9 mouse cellular contexts compared by ENCODE assay signal in the genomic region with DNA sequence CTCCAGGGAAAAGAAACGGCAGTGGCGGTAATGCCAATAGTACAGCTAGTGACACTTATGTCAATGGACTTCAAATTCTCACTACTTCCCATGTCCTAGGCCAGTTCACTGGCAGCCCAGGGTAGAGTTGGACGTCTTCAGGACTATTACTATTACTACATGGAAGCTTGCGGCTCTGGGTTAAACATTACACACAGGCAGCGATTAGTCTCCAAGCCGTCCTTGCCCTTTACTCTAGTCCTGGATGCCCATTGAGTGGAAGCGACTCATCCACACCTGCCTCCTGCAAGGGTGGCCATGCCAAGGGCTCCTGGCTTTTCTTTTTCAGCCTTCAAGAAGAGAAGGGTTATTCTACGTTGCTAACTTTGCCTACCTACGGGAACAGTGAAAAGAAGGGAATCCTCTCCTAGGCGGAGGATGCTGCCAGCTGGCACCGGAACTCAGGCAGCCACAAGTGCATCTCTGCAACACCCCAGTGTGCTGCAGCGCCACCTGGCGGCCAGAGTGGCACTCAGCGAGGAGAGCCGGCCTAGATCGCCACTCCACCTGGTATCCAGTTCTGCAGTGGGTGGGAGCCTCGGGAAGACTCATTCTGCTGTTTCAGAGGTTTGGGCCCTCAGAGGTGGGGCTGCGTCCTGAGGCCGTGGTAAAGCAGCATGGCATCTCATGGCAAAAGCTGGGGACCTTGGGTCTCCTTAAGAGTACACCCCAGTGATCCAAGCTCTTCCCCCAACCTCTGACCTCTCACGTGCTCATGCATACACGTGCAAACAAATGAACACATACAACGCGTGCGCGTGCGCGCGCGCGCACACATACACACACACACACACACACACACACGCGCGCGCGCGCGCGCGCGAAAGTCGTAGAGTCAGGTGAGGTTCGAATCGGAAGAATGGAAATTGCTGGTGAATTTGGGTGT. TPM values are rescaled to one million over a fixed set of nuclear protein-coding genes. Genes with fewer than 3 reads are reported as not detected.
DNase-seq lines count a peak whose midpoint lies in the region; ATAC-seq and TF ChIP-seq lines count a peak whose summit lies in the region.
"Had no signal": no experiment of that assay in that cellular context is flagged by ENCODE, and none has a peak within 500 bp of the region (broad histone marks: within the 10 kb centered on the region; RNA-seq: fewer than 3 reads in every experiment).

No protein-coding gene starts in this region.

- H3K9me3 ChIP-seq in lung, embryonic 15.5 days = no peaks in the 10 kb centered on the region
- H3K9me3 ChIP-seq: limb, embryonic 15.5 days had no signal

- H3K4me3 ChIP-seq in cerebellum, adult 2 months (replicated peaks; ENCODE audit: insufficient read depth, low read depth, low read length) = no peak overlapping the region
- H3K4me3 ChIP-seq in lung, embryonic 15.5 days = no peak overlapping the region
- H3K4me3 ChIP-seq: limb, embryonic 15.5 days had no signal

- peak; percentile 92 for DNase-seq in MN1 (ENCODE audit: low spot score)
- peak; percentile 80 to 84 for DNase-seq in cerebellum, adult 2 months
- DNase-seq in heart, postnatal 4 days = peak; percentile 96
- DNase-seq in layer of hippocampus, adult 9-11 months = peak; percentile 90
- DNase-seq in ovary, postnatal 10 days (ENCODE audit: low spot score) = peak; percentile 84
- DNase-seq in thymus, postnatal 0 days (ENCODE audit: low spot score) = peak; percentile 90

- no peak overlapping the region for H3K9ac ChIP-seq in lung, embryonic 15.5 days
- H3K9ac ChIP-seq: limb, embryonic 15.5 days had no signal

- no peaks in the 10 kb centered on the region for H3K27me3 ChIP-seq in cerebellum, adult 2 months (ENCODE audit: control insufficient read depth, insufficient read depth, low read length)
- H3K27me3 ChIP-seq in lung, embryonic 15.5 days = no peaks in the 10 kb centered on the region

- 59% methylated on average over 43 of the region's 43 CpGs for WGBS in cerebellum, adult 2 months
- WGBS in lung, embryonic 15.5 days = 55% methylated on average over 43 of the region's 43 CpGs

- H3K36me3 ChIP-seq in lung, embryonic 15.5 days = no peaks in the 10 kb centered on the region
- H3K36me3 ChIP-seq: limb, embryonic 15.5 days had no signal

- peak; percentile 86 for ATAC-seq in frontal cortex, adult (ENCODE audit: low TSS enrichment)
- ATAC-seq in lung, embryonic 15.5 days (ENCODE audit: borderline replicate concordance, extremely low read depth, low FRiP score, low TSS enrichment) = 0 out of 2 replicates have a peak, but pooled peaks have one; percentile 5

- peak; percentile 81 for TF ChIP-seq CTCF in cerebellum, adult 2 months (IDR thresholded peaks at IDR 0.05; ENCODE audit: borderline replicate concordance, insufficient read depth, low read depth, low read length)

- H3K4me1 ChIP-seq in cerebellum, adult 2 months (ENCODE audit: control insufficient read depth, insufficient read depth, low read length) = no peaks in the 10 kb centered on the region
- peaks cover 11% of the 10 kb centered on the region; the same call in 1 of the 2 replicates for H3K4me1 ChIP-seq in lung, embryonic 15.5 days

- no peak for TF ChIP-seq POLR2A in cerebellum, adult 2 months (IDR thresholded peaks at IDR 0.05; ENCODE audit: borderline replicate concordance, insufficient read depth, low read length)

- H3K27ac ChIP-seq in cerebellum, adult 2 months (ENCODE audit: insufficient read depth, low read length) = no peak overlapping the region
- no peak overlapping the region for H3K27ac ChIP-seq in lung, embryonic 15.5 days
- H3K27ac ChIP-seq: limb, embryonic 15.5 days had no signal

- H3K4me2 ChIP-seq in lung, embryonic 15.5 days = peak overlapping the region; percentile 17; the same call in 1 of the 2 replicates
- H3K4me2 ChIP-seq: limb, embryonic 15.5 days had no signal

RNA-seq across cellular contexts. Expression of a gene that starts 31.4 kb away (rescaled TPM):
- not detected in 2 replicates for polyA plus RNA-seq in cerebellum, adult 2 months (2012; rRNA removed)
- under 1 TPM; 0.43 to 0.79 TPM for total RNA-seq in heart, postnatal 4 days (2021)
- polyA plus RNA-seq in lung, embryonic 15.5 days (2015; fragmentation: Nextera tagmentation; extraction: Ambion mirVana) = not detected in 2 replicates
- 0.53 TPM in 1 of 2 replicates, not detected in the other for polyA plus RNA-seq in thymus, postnatal 0 days (2015; fragmentation: Nextera tagmentation; extraction: Ambion mirVana)
- polyA plus RNA-seq: limb, embryonic 15.5 days had no signal
